Mouse (Mus musculus) ovary, postnatal 36 days (tissue): ENCODE measurements at regions not wholly inside any gene's neighbourhood (a gene's known extent, or its start where the extent isn't known, plus 50 kb on each side); places are given as distances from the start of the nearest gene placed in this dataset.

Source experiments
- DNase-seq: peaks from one replicate; pipeline ENCODE4 v3.0.0; 2022; ENCODE audit warnings: low spot score, mixed read lengths

- peak; percentile 73 for DNase-seq
Measured at GRCm38 (mm10) chr14:72371702-72372277, 119.8 kb downstream of the Gm9195 start.

GRCm38 (mm10) chr14:72360829-72361520 lies 130.7 kb downstream of the Gm9195 start:
- no peak for DNase-seq

GRCm38 (mm10) chr14:72360181-72360580 lies 131.5 kb downstream of the Gm9195 start:
- DNase-seq = no peak

- DNase-seq = no peak
Measured at GRCm38 (mm10) chr14:72357915-72358314, 133.7 kb downstream of the Gm9195 start.

GRCm38 (mm10) chr14:72342181-72342580 lies 149.5 kb downstream of the Gm9195 start:
- no peak for DNase-seq

- no peak for DNase-seq
Measured at GRCm38 (mm10) chr14:72341590-72342154, 150.0 kb downstream of the Gm9195 start.

GRCm38 (mm10) chr14:72338046-72338445 lies 153.6 kb downstream of the Gm9195 start:
- no peak for DNase-seq

GRCm38 (mm10) chr14:72303856-72304255 lies 187.8 kb downstream of the Gm9195 start:
- DNase-seq = no peak

GRCm38 (mm10) chr14:72300026-72300425 lies 191.6 kb downstream of the Gm9195 start:
- DNase-seq = peak; percentile 14

- no peak for DNase-seq
Measured at GRCm38 (mm10) chr14:72294631-72295030, 197.0 kb downstream of the Gm9195 start.

- DNase-seq = no peak
Measured at GRCm38 (mm10) chr14:72293677-72294387, 197.8 kb downstream of the Gm9195 start.

GRCm38 (mm10) chr14:72292656-72293299 lies 198.9 kb downstream of the Gm9195 start:
- DNase-seq = peak; percentile 20

GRCm38 (mm10) chr14:72277309-72277708 lies 214.3 kb downstream of the Gm9195 start:
- no peak for DNase-seq

GRCm38 (mm10) chr14:72259255-72259654 lies 232.4 kb downstream of the Gm9195 start:
- DNase-seq = no peak

GRCm38 (mm10) chr14:72241872-72242271 lies 249.8 kb downstream of the Gm9195 start:
- DNase-seq = no peak

- no peak for DNase-seq
Measured at GRCm38 (mm10) chr14:72240272-72240671, 251.4 kb downstream of the Gm9195 start.

- DNase-seq = no peak
Measured at GRCm38 (mm10) chr14:72238344-72238743, 253.3 kb downstream of the Gm9195 start.

GRCm38 (mm10) chr14:72234234-72235075 lies 257.2 kb downstream of the Gm9195 start:
- no peak for DNase-seq

- no peak for DNase-seq
Measured at GRCm38 (mm10) chr14:72227853-72228252, 263.8 kb downstream of the Gm9195 start.

- no peak for DNase-seq
Measured at GRCm38 (mm10) chr14:72227441-72227840, 264.2 kb downstream of the Gm9195 start.

- DNase-seq = no peak
Measured at GRCm38 (mm10) chr14:72226946-72227345, 264.7 kb downstream of the Gm9195 start.
